Mouse (Mus musculus) C2C12 (cell line): Measurements from ENCODE around the gene Trmt10c. TPM values are rescaled to one million over a fixed set of nuclear protein-coding genes. Genes with fewer than 3 reads are reported as not detected.
A peak's percentile ranks its signal among the peaks of the same experiment; 100 is the strongest.

ENCODE experiments used
- H3K27me3 ChIP-seq: one replicate; pipeline ENCODE4 v1.6.1; 2011; ENCODE audit not compliant: control insufficient read depth, insufficient read depth, insufficient read length
- H3K36me3 ChIP-seq: one replicate; pipeline ENCODE4 v1.6.1; 2011; ENCODE audit not compliant: control insufficient read depth, insufficient read depth
- H3K4me3 ChIP-seq: one replicate; pipeline ENCODE4 v1.5.1; 2011; ENCODE audit warnings: mild to moderate bottlenecking, control low read depth; ENCODE audit not compliant: poor library complexity, insufficient read depth, severe bottlenecking
- H3K79me2 ChIP-seq: one replicate; pipeline ENCODE4 v1.6.1; 2011; ENCODE audit not compliant: control insufficient read depth, insufficient read depth
- H3K79me3 ChIP-seq: one replicate; pipeline ENCODE4 v1.6.1; 2011; ENCODE audit warnings: low read depth, control low read depth
- H3ac ChIP-seq: one replicate; pipeline ENCODE3; 2011; ENCODE audit warnings: low read depth; ENCODE audit not compliant: control insufficient read depth, insufficient read length
- CEBPB ChIP-seq: IDR thresholded peaks from one replicate; pipeline ENCODE4 v1.6.1; 2011; ENCODE audit warnings: low read depth, mild to moderate bottlenecking, control low read depth, moderate library complexity
- CTCF ChIP-seq: IDR thresholded peaks from one replicate; pipeline ENCODE4 v1.5.1; 2011; ENCODE audit not compliant: control insufficient read depth, insufficient read depth, insufficient read length
- FOSL1 ChIP-seq: IDR thresholded peaks from one replicate; pipeline ENCODE4 v1.8.0; 2011; ENCODE audit warnings: mild to moderate bottlenecking, low read length; ENCODE audit not compliant: poor library complexity, insufficient read depth, severe bottlenecking
- MAX ChIP-seq: IDR thresholded peaks from one replicate; pipeline ENCODE4 v1.6.1; 2011; ENCODE audit warnings: mild to moderate bottlenecking, control low read depth
- MYOD1 ChIP-seq: IDR thresholded peaks from one replicate; pipeline ENCODE4 v1.6.1; 2011; ENCODE audit warnings: low read depth; ENCODE audit not compliant: control insufficient read depth, insufficient read length
- MYOG ChIP-seq: IDR thresholded peaks from one replicate; pipeline ENCODE4 v1.6.1; 2011; ENCODE audit not compliant: control insufficient read depth, insufficient read length; ENCODE audit errors: extremely low read depth
- USF1 ChIP-seq: IDR thresholded peaks from one replicate; pipeline ENCODE4 v1.6.1; 2011; ENCODE audit warnings: low read depth, mild to moderate bottlenecking, control low read depth, moderate library complexity
- polyA plus RNA-seq: library from polyadenylated mRNA; unstranded; fragments of >200 nt; fragmentation: generic; extraction: Trizol; gene quantifications from one replicate; pipeline ENCODE4 v1.2.1, GENCODE M21; 2012; ENCODE audit warnings: missing spikeins

The Trmt10c gene
- polyA plus RNA-seq, 1 experiment, result 5.9 TPM

DNA sequence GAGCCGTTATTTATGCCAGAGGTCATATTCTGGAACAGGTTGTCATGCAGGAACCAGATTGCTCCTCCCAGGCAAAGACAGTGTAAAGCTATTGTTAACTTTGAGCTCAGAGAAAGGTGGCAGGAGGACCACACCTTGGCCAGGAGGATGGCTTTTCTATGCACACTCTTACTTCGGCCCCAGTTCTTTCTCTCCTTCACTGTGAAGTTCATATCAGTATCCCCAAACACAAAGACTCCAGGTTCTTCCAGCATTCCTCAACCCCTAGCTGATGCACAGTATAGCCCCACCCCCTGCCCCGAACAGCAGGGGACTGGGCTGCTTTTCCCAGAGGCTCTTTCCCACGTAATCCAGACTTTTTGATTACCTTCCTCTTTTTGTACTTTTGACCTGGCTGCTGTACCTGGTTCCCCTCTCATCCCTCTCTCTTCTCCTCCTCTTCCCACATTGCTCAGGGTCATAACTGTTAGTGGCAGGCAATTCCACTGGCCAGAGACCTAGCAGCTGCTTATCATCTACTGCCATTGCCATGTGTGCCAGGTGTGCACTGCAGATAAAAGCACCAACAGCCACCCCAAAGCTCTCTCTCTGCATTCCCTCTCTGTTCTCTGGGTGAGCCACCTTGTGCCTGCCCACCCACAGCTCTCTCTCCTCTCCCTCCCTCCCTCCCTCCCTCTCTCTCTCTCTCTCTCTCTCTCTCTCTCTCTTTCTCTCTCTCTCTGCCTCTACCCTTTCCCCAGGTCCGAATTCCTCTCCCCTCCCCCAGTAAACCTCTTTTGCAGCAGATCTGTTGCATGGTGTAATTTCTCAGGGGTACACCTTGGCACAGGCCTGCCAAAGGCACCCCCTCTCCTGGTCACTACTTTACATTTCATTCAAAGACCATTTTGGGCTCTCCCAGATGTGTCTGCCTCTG lies 34.0 kb upstream of the Trmt10c start:
- Histone ChIP-seq H3K36me3 (no peaks in the 10 kb centered on the region), H3K27me3 (no peaks in the 10 kb centered on the region), H3K4me3 (no peak overlapping the region), H3K79me2 (peaks cover 8% of the 10 kb centered on the region), H3K79me3 (peaks cover 2% of the 10 kb centered on the region), H3ac (no peak overlapping the region)
- TF ChIP-seq MAX (no peak), FOSL1 (no peak), CEBPB (no peak), USF1 (no peak)

DNA sequence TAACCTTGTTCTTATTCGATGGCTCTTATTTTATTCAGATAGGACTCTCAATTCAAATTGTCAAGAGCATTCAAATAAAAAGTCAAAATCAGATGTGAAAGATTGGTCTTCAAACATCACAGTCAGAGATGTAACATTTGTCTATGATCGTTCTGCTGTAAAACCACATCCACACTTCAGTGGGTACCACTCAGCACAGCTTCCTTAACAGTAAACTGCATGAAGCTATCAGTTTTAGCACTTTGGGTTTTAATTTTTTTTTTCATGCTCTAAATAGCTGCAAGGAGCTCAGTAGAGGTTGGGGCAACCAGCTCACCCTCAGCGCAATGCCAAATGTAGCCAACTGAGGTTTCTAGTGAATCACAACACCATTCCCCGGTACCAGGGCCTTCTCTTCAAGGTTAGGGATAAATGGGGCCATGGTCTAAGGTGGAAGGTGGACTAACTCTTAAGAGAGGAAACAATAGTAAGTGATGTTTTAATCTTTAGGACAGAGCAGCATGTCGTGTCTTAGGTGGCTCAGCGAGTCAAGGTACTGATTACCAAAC lies 31.0 kb upstream of the Trmt10c start:
- H3K27me3 ChIP-seq, result no peaks in the 10 kb centered on the region
- no peaks in the 10 kb centered on the region for H3K79me2 ChIP-seq
- TF ChIP-seq MAX, result no peak
- no peak for TF ChIP-seq USF1
- TF ChIP-seq MYOD1, result no peak
- no peak for TF ChIP-seq CEBPB
- TF ChIP-seq MYOG, result no peak
- no peak for TF ChIP-seq FOSL1
- no peak for TF ChIP-seq CTCF
- no peaks in the 10 kb centered on the region for H3K36me3 ChIP-seq
- no peak overlapping the region for H3ac ChIP-seq
- H3K4me3 ChIP-seq, result no peak overlapping the region
- H3K79me3 ChIP-seq, result no peaks in the 10 kb centered on the region

DNA sequence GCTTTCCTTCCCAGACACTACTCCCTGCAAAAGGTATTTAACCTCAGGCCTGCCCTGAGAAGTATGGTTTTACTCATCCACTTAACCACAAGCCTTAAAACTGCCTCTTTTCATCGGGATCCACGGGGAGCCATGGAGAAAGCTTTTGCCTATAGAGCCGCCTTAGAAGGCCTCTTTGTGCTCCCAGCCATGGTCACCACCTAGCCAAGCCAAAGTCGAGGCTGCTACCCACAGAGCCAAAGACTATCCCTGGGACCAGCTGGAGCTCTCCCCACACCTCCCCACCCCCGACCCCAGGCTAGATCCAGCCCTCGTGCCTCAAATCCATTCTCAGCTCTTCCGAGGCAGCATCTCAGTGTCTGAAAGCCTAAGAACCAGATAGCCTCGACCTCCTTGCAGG lies 28.5 kb upstream of the Trmt10c start:
- no peaks in the 10 kb centered on the region for H3K79me2 ChIP-seq
- H3ac ChIP-seq, result no peak overlapping the region
- no peaks in the 10 kb centered on the region for H3K79me3 ChIP-seq
- H3K27me3 ChIP-seq, result no peaks in the 10 kb centered on the region
- no peak overlapping the region for H3K4me3 ChIP-seq
- no peak for TF ChIP-seq FOSL1
- no peaks in the 10 kb centered on the region for H3K36me3 ChIP-seq

- Histone ChIP-seq H3K36me3 (no peaks in the 10 kb centered on the region), H3ac (peak overlapping the region; percentile 43), H3K4me3 (peak overlapping the region; percentile 8), H3K79me2 (no peaks in the 10 kb centered on the region), H3K79me3 (no peaks in the 10 kb centered on the region), H3K27me3 (no peaks in the 10 kb centered on the region)
- TF ChIP-seq MAX (no peak), MYOD1 (no peak), FOSL1 (no peak), CEBPB (no peak), MYOG (no peak), USF1 (no peak), CTCF (no peak)
Measured at GRCm38 (mm10) chr16:56064334-56064990, 26.8 kb upstream of the Trmt10c start.

DNA sequence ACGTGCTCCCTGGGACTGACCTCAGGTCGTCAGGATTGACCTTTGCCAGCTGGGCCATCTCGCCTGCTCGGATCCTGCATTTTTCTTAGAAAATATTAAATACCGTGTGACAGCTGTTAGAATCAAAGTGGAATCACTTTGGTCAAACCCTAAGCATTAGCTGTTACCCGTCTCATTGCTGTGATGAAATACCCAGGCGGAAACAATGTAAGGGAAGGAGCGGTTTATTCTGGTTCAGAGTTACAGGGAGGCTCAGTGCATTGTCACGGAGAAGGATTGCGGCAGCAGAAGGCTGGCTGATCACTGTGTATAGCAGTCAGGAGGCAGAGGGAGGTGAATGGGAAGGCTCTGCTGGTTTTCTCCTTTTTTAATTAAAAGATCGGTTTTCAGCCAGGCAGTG lies 25.4 kb upstream of the Trmt10c start:
- H3K36me3 ChIP-seq, result no peaks in the 10 kb centered on the region
- no peak for TF ChIP-seq USF1
- TF ChIP-seq MAX, result no peak
- no peak for TF ChIP-seq CTCF
- TF ChIP-seq MYOD1, result no peak
- no peak for TF ChIP-seq CEBPB
- no peak for TF ChIP-seq MYOG
- TF ChIP-seq FOSL1, result no peak
- H3K79me3 ChIP-seq, result no peaks in the 10 kb centered on the region
- H3K27me3 ChIP-seq, result peaks cover 4% of the 10 kb centered on the region
- no peak overlapping the region for H3ac ChIP-seq
- H3K79me2 ChIP-seq, result no peaks in the 10 kb centered on the region
- H3K4me3 ChIP-seq, result no peak overlapping the region

DNA sequence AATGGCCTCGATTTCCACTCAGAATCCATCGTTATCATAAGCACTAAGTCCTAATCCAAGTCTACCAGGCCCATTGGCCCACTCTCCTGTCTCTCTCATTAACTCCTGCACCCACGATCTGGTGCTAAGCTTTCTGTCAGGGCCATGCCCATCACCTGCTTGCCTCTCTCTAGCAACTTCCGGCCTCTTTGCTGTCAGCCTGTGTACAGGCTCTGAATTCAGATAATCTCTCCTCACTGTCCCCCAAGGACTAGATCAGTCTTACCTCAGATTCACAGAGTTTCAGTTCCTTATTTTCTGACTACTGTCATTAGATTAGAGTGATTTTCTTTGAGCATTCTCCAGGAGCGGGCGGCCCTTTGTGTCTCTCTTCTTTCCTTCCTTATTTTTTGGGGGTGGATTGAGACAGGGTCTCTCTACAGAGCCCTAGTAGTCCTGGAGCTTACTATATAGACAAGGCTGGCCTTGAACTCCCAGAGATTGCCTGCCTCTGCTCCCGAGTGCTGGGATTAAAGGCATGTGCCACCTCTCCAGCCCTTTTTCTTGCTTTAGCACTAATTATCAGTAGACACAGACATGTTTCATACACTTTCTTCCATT lies 24.5 kb upstream of the Trmt10c start:
- Histone ChIP-seq H3K27me3 (peaks cover 8% of the 10 kb centered on the region), H3ac (no peak overlapping the region), H3K79me2 (no peaks in the 10 kb centered on the region), H3K36me3 (no peaks in the 10 kb centered on the region), H3K79me3 (no peaks in the 10 kb centered on the region), H3K4me3 (no peak overlapping the region)
- TF ChIP-seq MYOD1 (no peak), USF1 (no peak), FOSL1 (no peak), MYOG (no peak), CTCF (no peak), MAX (no peak), CEBPB (no peak)
